Mouse (Mus musculus) effector memory CD4-positive, alpha-beta T cell, adult 5 months (primary cell): ENCODE data around the gene Enoph1. TPM values are rescaled to one million over a fixed set of nuclear protein-coding genes. Genes with fewer than 3 reads are reported as not detected.

Experiments
- polyA plus RNA-seq: library from polyadenylated mRNA; unstranded; fragments of 100-300 nt; shearing (Covaris generic); gene quantifications from one replicate; pipeline ENCODE4 v1.2.1, GENCODE M21; 2017

Gene Enoph1
- polyA plus RNA-seq = 22.2 TPM

GRCm38 (mm10) chr5:100039602-100040142 is at the start of gene Enoph1, which contains the start of gene Hnrnpdl:
TSS of gene Enoph1 (plus strand) at chr5:100039985.
TSS of gene Hnrnpdl (minus strand) at chr5:100039664.

Other genes with a start within 250 kb of the Enoph1 start
- gene Vamp9, start 133.7 kb upstream of the Enoph1 start, polyA plus RNA-seq = not detected
- gene Hnrnpd, start 61.0 kb upstream of the Enoph1 start, polyA plus RNA-seq = 412 TPM
- gene 4930524J08Rik, start 60.9 kb upstream of the Enoph1 start, polyA plus RNA-seq = not detected
- 202 TPM for gene Hnrnpdl, start 321 bp upstream of the Enoph1 start, polyA plus RNA-seq
- not detected for gene Tmem150c, start 119.8 kb downstream of the Enoph1 start, polyA plus RNA-seq